Mouse (Mus musculus) left cerebral cortex, adult 2 months (tissue): ENCODE data around the gene Paox. TPM values are rescaled to one million over a fixed set of nuclear protein-coding genes. Genes with fewer than 3 reads are reported as not detected.

Source experiments
- DNase-seq, 2 experiments: peaks; one replicate each; pipeline ENCODE4 v3.0.0; 2021 to 2022; ENCODE audit warnings: low spot score in 2 of 2, mixed read lengths in 1 of 2; ENCODE audit errors: extremely low spot score in 1 of 2
- H3K27ac ChIP-seq: fragments of 200-600 bp; 2 replicates; pipeline ENCODE4 v1.8.1; 2022
- H3K4me3 ChIP-seq: fragments of 200-600 bp; 2 replicates; pipeline ENCODE4 v1.8.1; 2022
- CTCF ChIP-seq: fragments of 200-600 bp; IDR thresholded peaks from 2 replicates; pipeline ENCODE4 v1.8.1; 2022; ENCODE audit warnings: antibody characterized with exemption, mild to moderate bottlenecking, moderate library complexity
- intact Hi-C: fragments of 180-260 bp; cut with DNase I; formaldehyde crosslinking; loops from one replicate; pipeline ENCODE4 v1.15.1; 2025
- long read RNA-seq, 2 experiments: library from polyadenylated mRNA; stranded (forward); transcript quantifications; one replicate each; pipeline ENCODE4 v2.0.0; 2021; ENCODE audit warnings: borderline mapping rate in 2 of 2
- total RNA-seq, 2 experiments: library from RNA; stranded (reverse); gene quantifications; 2 replicates each; pipeline ENCODE4 v1.2.3; 2021

Paox gene
- 1 to 10 TPM; 4.1 to 5.5 TPM for total RNA-seq
- long read RNA-seq, experiment 1, full-length matches to known transcripts: 8 of 9 reads
- long read RNA-seq, experiment 1, partial matches to known transcripts: 0 of 9 reads
- long read RNA-seq, experiment 1, other reads (novel, unspliced or antisense): 1 of 9 reads
- long read RNA-seq, experiment 2, full-length matches to known transcripts: 2 of 2 reads
- long read RNA-seq, experiment 2, partial matches to known transcripts: 0 of 2 reads
- long read RNA-seq, experiment 2, other reads (novel, unspliced or antisense): 0 of 2 reads

GRCm38 (mm10) chr7:140115583-140116328, at the start of gene Paox:
Gene Paox (plus strand): TSS chr7:140115799.
- H3K27ac ChIP-seq: peak within 1 kb of the TSS; percentile 96
- peak; percentile 23 to 40 for DNase-seq
- peak within 1 kb of the TSS; percentile 85 for H3K4me3 ChIP-seq
- TF ChIP-seq CTCF: no peak
- intact Hi-C loops: loop anchor here (2.0 kb wide), 1 partner anchor 35 kb away; no protein-coding TSS in a partner anchor

DNA sequence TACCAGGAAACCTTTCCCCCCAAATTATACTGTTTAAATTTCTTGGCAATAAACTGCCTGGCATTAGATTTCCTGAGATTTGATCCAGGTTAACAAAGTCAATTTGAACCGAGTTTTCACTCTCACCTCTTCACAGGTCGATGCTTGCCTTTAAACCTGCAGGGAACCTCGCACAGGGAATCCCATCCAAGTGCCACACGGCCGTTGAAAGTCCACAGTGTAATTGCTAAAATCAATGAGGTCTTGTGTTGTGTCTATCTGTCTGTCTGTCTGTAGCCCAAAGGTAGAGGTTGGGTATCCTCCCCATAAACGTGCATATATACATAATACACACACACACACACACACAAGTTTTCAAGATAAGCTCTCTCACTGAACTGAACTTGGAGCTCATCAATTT, 48.2 kb upstream of the Paox start:
- no peak for TF ChIP-seq CTCF

GRCm38 (mm10) chr7:140070042-140070711, 45.4 kb upstream of the Paox start:
- no peak for TF ChIP-seq CTCF
- no peak for DNase-seq
- Histone ChIP-seq H3K27ac (no peak overlapping the region), H3K4me3 (no peak overlapping the region)
- intact Hi-C loops: loop anchor here (10.0 kb wide), 1 partner anchor 975 kb away; no protein-coding TSS in a partner anchor

More for the DNA sequence above, 48.2 kb upstream of the Paox start:
- Histone ChIP-seq H3K4me3 (no peak overlapping the region), H3K27ac (no peak overlapping the region)
- intact Hi-C loops: loop anchor here (10.0 kb wide), 1 partner anchor 163 kb away; no protein-coding TSS in a partner anchor
- DNase-seq: no peak

- intact Hi-C loops: loop anchor here (1.0 to 10.0 kb wide), 3 partner anchors 64 to 967 kb away; partner anchors contain the start of gene Cox8b
- no peak for DNase-seq
- no peak overlapping the region for H3K27ac ChIP-seq
- no peak overlapping the region for H3K4me3 ChIP-seq
- TF ChIP-seq CTCF: no peak
These were observed 37.9 kb upstream of the Paox start for GRCm38 (mm10) chr7:140077698-140078097.

GRCm38 (mm10) chr7:140078711-140079110, 36.9 kb upstream of the Paox start:
- DNase-seq: peak; percentile 74 to 78
- TF ChIP-seq CTCF: peak; percentile 92
- no peak overlapping the region for H3K4me3 ChIP-seq
- intact Hi-C loops: loop anchor here (1.0 to 10.0 kb wide), 3 partner anchors 63 to 966 kb away; partner anchors contain the start of gene Cox8b
- H3K27ac ChIP-seq: no peak overlapping the region

- no peak for TF ChIP-seq CTCF
- H3K4me3 ChIP-seq: peak overlapping the region; percentile 49
- H3K27ac ChIP-seq: peak overlapping the region; percentile 99
- peak; percentile 88 to 94 for DNase-seq
- intact Hi-C loops: loop anchor here (2.0 to 5.0 kb wide), 5 partner anchors 22 to 748 kb away; partner anchors contain the start of genes Echs1 and Fuom
These were observed 35.0 kb upstream of the Paox start for GRCm38 (mm10) chr7:140080503-140081156.

GRCm38 (mm10) chr7:140081408-140082241, 34.0 kb upstream of the Paox start:
- DNase-seq: peak; percentile 46 to 56
- intact Hi-C loops: loop anchor here (2.0 to 5.0 kb wide), 5 partner anchors 21 to 747 kb away; partner anchors contain the start of genes Echs1 and Fuom
- no peak for TF ChIP-seq CTCF
- Histone ChIP-seq H3K4me3 (peak overlapping the region; percentile 49), H3K27ac (peak overlapping the region; percentile 99)

GRCm38 (mm10) chr7:140082242-140082678, 33.3 kb upstream of the Paox start, which contains the start of gene Caly:
Gene Caly (minus strand): TSS chr7:140082548.
- DNase-seq: peak; percentile 90 to 92
- peak; percentile 56 for TF ChIP-seq CTCF
- Histone ChIP-seq H3K27ac (peak within 1 kb of the TSS; percentile 99), H3K4me3 (peak within 1 kb of the TSS; percentile 49)
- intact Hi-C loops: loop anchor here (5.0 kb wide), 2 partner anchors 635 to 650 kb away; no protein-coding TSS in a partner anchor

GRCm38 (mm10) chr7:140090601-140091000, 25.0 kb upstream of the Paox start:
- Histone ChIP-seq H3K27ac (no peak overlapping the region), H3K4me3 (no peak overlapping the region)
- no peak for DNase-seq
- no peak for TF ChIP-seq CTCF
- intact Hi-C loops: no loop called here

DNA sequence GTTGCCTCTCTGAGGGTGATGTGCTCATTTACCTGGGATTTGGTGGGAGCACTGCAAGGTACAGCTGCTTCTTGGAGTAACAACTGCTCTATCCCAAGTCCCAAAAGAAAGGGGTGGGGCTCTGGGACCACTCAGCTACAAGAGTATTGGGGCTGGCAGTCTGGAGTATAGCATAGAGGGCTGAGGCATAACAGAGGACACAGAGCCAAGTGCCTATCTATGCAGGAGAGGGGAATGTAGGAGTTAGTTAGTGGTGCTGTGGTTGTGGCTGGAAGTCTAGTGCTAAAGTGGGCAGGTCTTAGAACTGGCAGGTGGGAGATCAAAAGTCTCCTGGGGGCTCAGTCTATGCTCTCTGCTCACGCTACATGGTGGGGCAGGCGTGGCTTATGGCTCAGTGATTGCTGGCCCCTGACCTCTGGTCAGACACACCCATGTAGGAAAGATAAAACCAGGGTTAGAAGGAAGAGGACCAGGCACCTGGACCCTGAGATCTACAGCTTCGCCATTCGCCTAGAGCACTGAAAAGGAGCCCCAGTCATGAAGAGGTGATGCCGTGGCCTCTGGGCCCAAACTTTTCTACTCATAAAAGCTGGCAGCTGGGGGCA, 22.6 kb upstream of the Paox start, which contains the start of gene Prap1:
Prap1 (plus strand) TSS at position 472 of the 605 bp plus-strand sequence.
- no peak for DNase-seq
- H3K4me3 ChIP-seq: no peak within 1 kb of the TSS
- H3K27ac ChIP-seq: no peak within 1 kb of the TSS
- intact Hi-C loops: no loop called here
- no peak for TF ChIP-seq CTCF
